In the genomic region with DNA sequence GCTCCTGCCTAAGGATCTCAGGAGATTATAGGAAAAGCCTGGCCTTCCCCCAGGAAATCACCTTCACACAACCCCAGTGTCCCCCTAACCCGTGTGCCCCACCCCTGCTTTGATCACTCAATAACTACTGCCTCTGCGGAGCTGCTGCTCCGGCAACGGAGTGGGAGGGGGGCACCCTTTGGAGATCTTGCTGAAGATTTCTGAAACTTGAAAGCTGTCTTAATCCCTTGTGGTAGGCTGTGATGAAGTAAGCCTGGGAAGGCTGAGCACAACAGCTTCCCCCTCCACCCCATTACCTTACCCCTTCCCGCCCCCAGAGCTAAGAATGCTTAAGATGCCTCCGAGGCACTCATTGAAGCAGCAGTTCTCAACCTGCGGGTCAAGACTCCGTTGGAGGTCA, we compare ENCODE assay signal across 13 mouse cellular contexts. TPM values are rescaled to one million over a fixed set of nuclear protein-coding genes. Genes with fewer than 3 reads are reported as not detected.
DNase-seq lines count a peak whose midpoint lies in the region; ATAC-seq and TF ChIP-seq lines count a peak whose summit lies in the region.
"Had no signal": no experiment of that assay in that cellular context is flagged by ENCODE, and none has a peak within 500 bp of the region (broad histone marks: within the 10 kb centered on the region; RNA-seq: fewer than 3 reads in every experiment).

No protein-coding gene starts in this region.

- no peak for TF ChIP-seq CTCF in E14TG2a.4 (conservative IDR thresholded peaks at IDR 0.05; ENCODE audit: low read length)

- peak overlapping the region; percentile 13; the same call in 1 of the 2 replicates for H3K9ac ChIP-seq in heart, embryonic 11.5 days (ENCODE audit: low read depth, low read length)
- H3K9ac ChIP-seq in embryonic facial prominence, embryonic 14.5 days (ENCODE audit: low read depth, low read length) = no peak overlapping the region
- no peak overlapping the region; the same call in 1 of the 2 replicates for H3K9ac ChIP-seq in midbrain, embryonic 12.5 days (replicated peaks)

- no peaks in the 10 kb centered on the region for H3K27me3 ChIP-seq in heart, embryonic 11.5 days (ENCODE audit: control insufficient read depth, insufficient read depth, low read length)
- no peaks in the 10 kb centered on the region for H3K27me3 ChIP-seq in E14TG2a.4 (ENCODE audit: insufficient read depth, low read length)
- H3K27me3 ChIP-seq in embryonic facial prominence, embryonic 14.5 days (replicated peaks; ENCODE audit: control insufficient read depth, insufficient read depth, low read length) = no peaks in the 10 kb centered on the region
- H3K27me3 ChIP-seq in midbrain, embryonic 12.5 days = no peaks in the 10 kb centered on the region

- no peaks in the 10 kb centered on the region for H3K9me3 ChIP-seq in heart, embryonic 11.5 days (replicated peaks; ENCODE audit: control insufficient read depth, low read length)
- H3K9me3 ChIP-seq in E14TG2a.4 (ENCODE audit: low read length) = no peaks in the 10 kb centered on the region
- H3K9me3 ChIP-seq in embryonic facial prominence, embryonic 14.5 days (ENCODE audit: control insufficient read depth, low read length) = no peaks in the 10 kb centered on the region
- no peaks in the 10 kb centered on the region for H3K9me3 ChIP-seq in midbrain, embryonic 12.5 days

- no peak for ATAC-seq in heart, embryonic 11.5 days (replicated peaks; ENCODE audit: insufficient number of reproducible peaks, low FRiP score, low TSS enrichment)
- peak; percentile 39 for ATAC-seq in embryonic facial prominence, embryonic 14.5 days (ENCODE audit: low read depth)
- peak; percentile 65 for ATAC-seq in midbrain, embryonic 12.5 days (ENCODE audit: low FRiP score, low read depth)
- no peak for ATAC-seq in monocyte, adult 5-6 weeks (replicated peaks; ENCODE audit: insufficient number of reproducible peaks, low FRiP score, low TSS enrichment, poor library complexity, severe bottlenecking)

- peak overlapping the region; percentile 43 for H3K27ac ChIP-seq in heart, embryonic 11.5 days (ENCODE audit: low read depth, low read length)
- H3K27ac ChIP-seq in embryonic facial prominence, embryonic 14.5 days (replicated peaks; ENCODE audit: low read depth, low read length) = 0 out of 2 replicates have a peak overlapping the region, but pooled peaks have one; percentile 9
- H3K27ac ChIP-seq in midbrain, embryonic 12.5 days (replicated peaks) = peak overlapping the region; percentile 70

- intact Hi-C loops in heart, postnatal 10 days (cut with DNase I) = loop anchor here (5.0 kb wide), 2 partner anchors 39 to 74 kb away; a partner anchor contains a TSS

- H3K4me2 ChIP-seq in heart, embryonic 11.5 days = no peak overlapping the region
- H3K4me2 ChIP-seq in embryonic facial prominence, embryonic 14.5 days (ENCODE audit: low read depth, low read length) = peak overlapping the region; percentile 0; the same call in 1 of the 2 replicates
- peak overlapping the region; percentile 15; the same call in 1 of the 2 replicates for H3K4me2 ChIP-seq in midbrain, embryonic 12.5 days (replicated peaks)
- H3K4me2 ChIP-seq: liver, embryonic 11.5 days had no signal

- no peak overlapping the region for H3K4me3 ChIP-seq in heart, embryonic 11.5 days (ENCODE audit: low read depth, low read length)
- 0 out of 2 replicates have a peak overlapping the region, but pooled peaks have one; percentile 17 for H3K4me3 ChIP-seq in E14TG2a.4 (replicated peaks; ENCODE audit: low read length)
- H3K4me3 ChIP-seq in embryonic facial prominence, embryonic 14.5 days (ENCODE audit: low read depth, low read length) = no peak overlapping the region
- no peak overlapping the region for H3K4me3 ChIP-seq in midbrain, embryonic 12.5 days

- 11% methylated on average over 8 of the region's 8 CpGs for WGBS in heart, embryonic 11.5 days (ENCODE audit: insufficient replicate concordance)
- 7% methylated on average over 8 of the region's 8 CpGs for WGBS in embryonic facial prominence, embryonic 14.5 days
- 3% methylated on average over 8 of the region's 8 CpGs for WGBS in midbrain, embryonic 12.5 days

- no peaks in the 10 kb centered on the region for H3K36me3 ChIP-seq in heart, embryonic 11.5 days (ENCODE audit: control insufficient read depth, insufficient read depth, low read length)
- H3K36me3 ChIP-seq in E14TG2a.4 (ENCODE audit: insufficient read depth, low read length) = no peaks in the 10 kb centered on the region
- no peaks in the 10 kb centered on the region for H3K36me3 ChIP-seq in embryonic facial prominence, embryonic 14.5 days (ENCODE audit: control insufficient read depth, insufficient read depth, low read length)
- H3K36me3 ChIP-seq in midbrain, embryonic 12.5 days = peaks cover 11% of the 10 kb centered on the region; the same call in 1 of the 2 replicates

- peaks cover 55% of the 10 kb centered on the region for H3K4me1 ChIP-seq in heart, embryonic 11.5 days (ENCODE audit: control insufficient read depth, insufficient read depth, low read length)
- peaks cover 70% of the 10 kb centered on the region for H3K4me1 ChIP-seq in E14TG2a.4 (replicated peaks; ENCODE audit: low read depth, low read length)
- H3K4me1 ChIP-seq in embryonic facial prominence, embryonic 14.5 days (ENCODE audit: control insufficient read depth, insufficient read depth, low read length) = peaks cover 8% of the 10 kb centered on the region
- H3K4me1 ChIP-seq in midbrain, embryonic 12.5 days = peaks cover 48% of the 10 kb centered on the region

- DNase-seq in heart, postnatal 10 days = no peak
- DNase-seq in embryonic facial prominence, embryonic 14.5 days (ENCODE audit: low spot score) = peak; percentile 55
- no peak for DNase-seq in MN1 (ENCODE audit: low spot score)
- DNase-seq in ovary, postnatal 14 days (ENCODE audit: low spot score) = no peak

RNA-seq across cellular contexts. Expression of a gene that starts 21.0 kb away (rescaled TPM):
- 4.6 and 5.3 TPM in 2 replicates for polyA plus RNA-seq in heart, embryonic 11.5 days (2014; fragmentation: Nextera tagmentation; extraction: Ambion mirVana)
- 1 to 10 TPM; 2.7 to 3.4 TPM for total RNA-seq in heart, postnatal 10 days (2021)
- polyA plus RNA-seq in embryonic facial prominence, embryonic 14.5 days (2014; fragmentation: Nextera tagmentation; extraction: Ambion mirVana) = 1.6 and 2.2 TPM in 2 replicates
- polyA plus RNA-seq in midbrain, embryonic 12.5 days (2016; fragmentation: Nextera tagmentation; extraction: Ambion mirVana) = 8.4 and 9.3 TPM in 2 replicates
- total RNA-seq in monocyte, adult 5-6 weeks (2017) = not detected in 3 replicates
- total RNA-seq: megakaryocyte progenitor cell, adult 5-6 weeks had no signal

RNA-seq across cellular contexts. Expression of a gene that starts 35.5 kb away (rescaled TPM):
- polyA plus RNA-seq in heart, embryonic 11.5 days (2014; fragmentation: Nextera tagmentation; extraction: Ambion mirVana) = not detected in 2 replicates
- not detected for total RNA-seq in heart, postnatal 10 days (2021)
- not detected in 2 replicates for polyA plus RNA-seq in embryonic facial prominence, embryonic 14.5 days (2014; fragmentation: Nextera tagmentation; extraction: Ambion mirVana)
- polyA plus RNA-seq in midbrain, embryonic 12.5 days (2016; fragmentation: Nextera tagmentation; extraction: Ambion mirVana) = not detected in 2 replicates
- not detected in 3 replicates for total RNA-seq in monocyte, adult 5-6 weeks (2017)
- total RNA-seq: layer of hippocampus, adult 8-10 months; megakaryocyte progenitor cell, adult 5-6 weeks had no signal
- polyA plus RNA-seq: C2C12; heart, embryonic 14.5 days; liver, embryonic 11.5 days had no signal

RNA-seq across cellular contexts. Expression of a gene that starts 37.3 kb away (rescaled TPM):
- polyA plus RNA-seq in heart, embryonic 11.5 days (2014; fragmentation: Nextera tagmentation; extraction: Ambion mirVana) = 23.2 and 25.1 TPM in 2 replicates
- 10 to 100 TPM; 10.2 to 11.3 TPM for total RNA-seq in heart, postnatal 10 days (2021)
- polyA plus RNA-seq in embryonic facial prominence, embryonic 14.5 days (2014; fragmentation: Nextera tagmentation; extraction: Ambion mirVana) = 8.1 and 9.0 TPM in 2 replicates
- polyA plus RNA-seq in midbrain, embryonic 12.5 days (2016; fragmentation: Nextera tagmentation; extraction: Ambion mirVana) = 32.4 and 32.6 TPM in 2 replicates
- total RNA-seq in monocyte, adult 5-6 weeks (2017) = not detected in 3 replicates

Comparison
In these comparisons a context has a peak if more than half of its experiments do, and no peak if none do; other contexts are left out.
1. ATAC-seq: peak in embryonic facial prominence, embryonic 14.5 days (single experiment) and midbrain, embryonic 12.5 days (single experiment); none in heart, embryonic 11.5 days (single experiment) and monocyte, adult 5-6 weeks (single experiment).
2. H3K27ac ChIP-seq: peak in every context shown above with its lines; median percentile 70 in midbrain, embryonic 12.5 days; 43 in heart, embryonic 11.5 days; 9 in embryonic facial prominence, embryonic 14.5 days.